Mouse (Mus musculus) CH12.LX (cell line): ENCODE data around the gene Acsbg1.
A peak's percentile ranks its signal among the peaks of the same experiment; 100 is the strongest.

Experiments
- CTCF ChIP-seq, 2 experiments: IDR thresholded peaks in 1 of 2; conservative IDR thresholded peaks in 1 of 2; 2 replicates each; pipeline ENCODE4 v1.5.1; 2011 to 2012; ENCODE audit warnings: low read depth in 2 of 2, low read length in 2 of 2, improper control_type of control experiment in 1 of 2, inconsistent platforms in 1 of 2, mild to moderate bottlenecking in 1 of 2, moderate library complexity in 1 of 2
- EP300 ChIP-seq: IDR thresholded peaks from 2 replicates; pipeline ENCODE4 v1.6.1; 2011; ENCODE audit warnings: low read length, improper control_type of control experiment
- HCFC1 ChIP-seq: IDR thresholded peaks from 2 replicates; pipeline ENCODE4 v1.6.1; 2012; ENCODE audit warnings: low read depth, mild to moderate bottlenecking, inconsistent platforms, low read length, improper control_type of control experiment
- JUND ChIP-seq: conservative IDR thresholded peaks from 2 replicates; pipeline ENCODE4 v1.6.1; 2011; ENCODE audit warnings: low read depth, low read length, improper control_type of control experiment
- KAT2A ChIP-seq: IDR thresholded peaks from 2 replicates; pipeline ENCODE4 v1.6.1; 2012; ENCODE audit warnings: low read length, improper control_type of control experiment, inconsistent platforms; ENCODE audit not compliant: insufficient replicate concordance
- MAFK ChIP-seq: IDR thresholded peaks from 2 replicates; pipeline ENCODE4 v1.6.1; 2011; ENCODE audit warnings: low read length, improper control_type of control experiment; ENCODE audit not compliant: insufficient replicate concordance
- MAX ChIP-seq: IDR thresholded peaks from 2 replicates; pipeline ENCODE4 v1.6.1; 2011; ENCODE audit warnings: low read length, improper control_type of control experiment
- MXI1 ChIP-seq: IDR thresholded peaks from 2 replicates; pipeline ENCODE4 v1.6.1; 2011; ENCODE audit warnings: mild to moderate bottlenecking, low read depth, low read length, improper control_type of control experiment
- NELFE ChIP-seq: IDR thresholded peaks from 2 replicates; pipeline ENCODE4 v1.6.1; 2011; ENCODE audit warnings: low read depth, low read length, improper control_type of control experiment
- NRF1 ChIP-seq: IDR thresholded peaks from 2 replicates; pipeline ENCODE4 v1.6.1; 2014; ENCODE audit warnings: low read depth, mild to moderate bottlenecking, inconsistent platforms, low read length, improper control_type of control experiment, moderate library complexity
- POLR2A ChIP-seq: IDR thresholded peaks from 2 replicates; pipeline ENCODE4 v1.6.1; 2011; ENCODE audit warnings: low read depth, mild to moderate bottlenecking, improper control_type of control experiment, low read length
- ZC3H11A ChIP-seq: IDR thresholded peaks from 2 replicates; pipeline ENCODE4 v1.6.1; 2012; ENCODE audit warnings: low read depth, mild to moderate bottlenecking, inconsistent platforms, low read length, improper control_type of control experiment

- TF ChIP-seq POLR2A: no peak
- no peak for TF ChIP-seq HCFC1
- no peak for TF ChIP-seq KAT2A
- TF ChIP-seq EP300: no peak
- TF ChIP-seq NRF1: no peak
- TF ChIP-seq MXI1: no peak
- TF ChIP-seq MAX: no peak
- TF ChIP-seq NELFE: 0 out of 2 replicates have a peak, but pooled peaks have one; percentile 23
- TF ChIP-seq MAFK: no peak
- peak; percentile 46 for TF ChIP-seq ZC3H11A
- no peak for TF ChIP-seq JUND
- TF ChIP-seq CTCF (conservative IDR thresholded peaks at IDR 0.05 in 1 of 2, IDR thresholded peaks at IDR 0.05 in 1 of 2; ENCODE audit: low read depth in 2 of 2, low read length in 2 of 2): peak; percentile 31 to 83
Observed at GRCm38 (mm10) chr9:54604886-54605285, 56.8 kb downstream of the Acsbg1 start.
